Mouse (Mus musculus): Measurements from ENCODE around the gene Rad23b. TPM values are rescaled to one million over a fixed set of nuclear protein-coding genes. Genes with fewer than 3 reads are reported as not detected.
A peak's percentile ranks its signal among the peaks of the same experiment; 100 is the strongest.

Gene Rad23b
- polyA plus RNA-seq, 1 experiment from 2014 or later, result 83.9 TPM

DNA sequence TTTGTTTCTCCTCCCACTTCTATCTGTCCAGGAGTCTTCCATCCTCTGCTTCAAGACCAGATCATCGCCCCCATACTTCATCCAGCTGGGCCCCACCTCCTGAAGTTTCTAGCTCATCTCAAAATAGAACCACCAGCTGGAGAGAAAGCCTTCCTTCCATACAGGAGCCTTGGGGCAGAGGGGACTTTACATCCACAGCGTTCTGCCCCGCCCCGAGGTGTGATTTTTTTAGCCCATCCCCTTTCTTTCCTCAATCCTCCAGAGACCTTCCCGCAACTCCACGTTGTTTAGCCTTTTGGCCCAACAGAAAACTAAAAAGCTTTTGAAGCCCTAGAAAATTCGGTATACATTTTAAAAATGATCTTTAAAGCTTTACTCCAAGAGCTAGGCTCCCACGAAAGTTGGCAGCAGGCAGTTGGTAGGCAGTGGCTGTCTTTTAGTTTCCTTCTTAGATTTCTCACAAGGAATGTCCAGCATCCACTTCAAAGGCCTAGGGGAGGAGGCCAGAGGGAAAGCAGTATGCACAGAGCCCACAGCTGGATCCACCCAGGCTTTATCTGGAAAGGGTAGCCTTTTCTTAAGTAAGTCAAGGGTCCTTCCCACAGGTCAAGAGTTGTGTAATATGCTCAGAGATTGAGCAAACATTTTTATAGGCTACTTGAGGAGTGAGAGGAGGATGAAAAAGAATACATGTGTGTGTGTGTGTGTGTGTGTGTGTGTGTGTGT, 20.1 kb upstream of the Rad23b start:
- H3K9me3 ChIP-seq (ENCODE audit: control insufficient read depth, low read length), result no peaks in the 10 kb centered on the region
- WGBS, result 88% methylated on average over 8 of the region's 8 CpGs
- no peak for DNase-seq
- no peaks in the 10 kb centered on the region for H3K27me3 ChIP-seq (ENCODE audit: control insufficient read depth, insufficient read depth, low read length)
- H3K9ac ChIP-seq (replicated peaks; ENCODE audit: low read length), result no peak overlapping the region
- H3K4me3 ChIP-seq (replicated peaks; ENCODE audit: low read depth, low read length), result no peak overlapping the region
- H3K36me3 ChIP-seq (ENCODE audit: control insufficient read depth, insufficient read depth, low read length), result no peaks in the 10 kb centered on the region
- H3K27ac ChIP-seq (replicated peaks; ENCODE audit: low read depth, low read length), result no peak overlapping the region
- no peak overlapping the region for H3K4me2 ChIP-seq (ENCODE audit: low read length)
- H3K4me1 ChIP-seq (ENCODE audit: control insufficient read depth, insufficient read depth, low read length), result no peaks in the 10 kb centered on the region
- no peak for ATAC-seq (ENCODE audit: low FRiP score, low TSS enrichment)

DNA sequence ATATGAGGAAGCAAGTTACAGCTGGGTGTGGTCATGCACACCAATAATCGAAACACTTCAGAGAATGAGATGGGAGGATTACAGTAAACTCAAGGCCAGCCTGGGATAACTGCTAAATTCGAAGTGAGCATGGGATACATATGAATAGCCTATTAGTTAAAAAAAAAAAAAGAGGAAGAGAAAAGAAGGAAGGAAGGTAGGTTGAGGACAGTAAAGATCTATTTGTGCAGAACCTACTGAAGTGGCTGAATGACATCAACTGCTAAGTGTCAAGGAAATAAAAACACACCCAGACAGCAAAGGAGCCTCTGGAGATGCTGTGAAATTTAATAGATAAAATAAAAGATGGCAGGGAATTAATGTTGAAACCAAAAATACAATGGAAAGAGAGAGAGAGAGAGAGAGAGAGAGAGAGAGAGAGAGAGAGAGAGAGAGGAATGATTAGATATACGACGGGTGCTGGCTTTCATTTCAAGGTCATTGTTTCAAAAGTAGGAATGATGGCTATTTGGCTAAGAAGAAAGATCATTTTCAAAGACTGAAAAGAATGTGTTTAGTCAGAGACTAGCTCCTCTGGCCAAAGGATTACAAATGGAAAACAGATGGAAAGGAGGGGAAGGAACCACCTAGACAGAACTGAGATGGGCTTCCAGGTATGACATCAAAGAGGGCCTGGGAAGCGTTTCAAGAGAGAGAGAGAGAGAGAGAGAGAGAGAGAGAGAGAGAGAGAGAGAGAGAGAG, 14.6 kb upstream of the Rad23b start:
- DNase-seq (no peak), ATAC-seq (ENCODE audit: low FRiP score, low TSS enrichment) (no peak)
- Histone ChIP-seq H3K4me2 (ENCODE audit: low read length) (no peak overlapping the region), H3K27me3 (ENCODE audit: control insufficient read depth, insufficient read depth, low read length) (no peaks in the 10 kb centered on the region), H3K27ac (replicated peaks; ENCODE audit: low read depth, low read length) (no peak overlapping the region), H3K4me3 (replicated peaks; ENCODE audit: low read depth, low read length) (no peak overlapping the region), H3K9me3 (ENCODE audit: control insufficient read depth, low read length) (no peaks in the 10 kb centered on the region), H3K9ac (replicated peaks; ENCODE audit: low read length) (no peak overlapping the region), H3K36me3 (ENCODE audit: control insufficient read depth, insufficient read depth, low read length) (no peaks in the 10 kb centered on the region), H3K4me1 (ENCODE audit: control insufficient read depth, insufficient read depth, low read length) (no peaks in the 10 kb centered on the region)
- WGBS, result 72% methylated on average over 5 of the region's 5 CpGs

DNA sequence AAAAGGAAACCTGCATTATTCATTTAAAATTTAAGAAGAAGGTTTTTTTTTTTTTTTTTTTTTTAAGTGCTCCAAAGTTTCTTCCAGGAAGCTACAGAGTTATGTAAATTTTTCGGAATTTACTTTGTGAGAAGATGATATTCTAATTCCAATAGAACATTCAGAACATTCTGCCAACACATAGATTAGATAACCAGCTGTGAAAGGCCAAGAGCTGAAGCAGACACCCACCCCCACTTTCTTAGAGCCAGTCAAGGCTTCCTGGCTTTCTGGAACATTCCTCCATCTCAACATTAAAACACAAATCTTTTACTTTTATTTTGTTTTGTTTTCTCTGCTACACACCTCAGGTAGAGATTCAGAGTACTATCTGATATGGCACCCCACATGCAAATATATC, 10.9 kb upstream of the Rad23b start:
- ATAC-seq (ENCODE audit: low FRiP score, low TSS enrichment), result no peak

DNA sequence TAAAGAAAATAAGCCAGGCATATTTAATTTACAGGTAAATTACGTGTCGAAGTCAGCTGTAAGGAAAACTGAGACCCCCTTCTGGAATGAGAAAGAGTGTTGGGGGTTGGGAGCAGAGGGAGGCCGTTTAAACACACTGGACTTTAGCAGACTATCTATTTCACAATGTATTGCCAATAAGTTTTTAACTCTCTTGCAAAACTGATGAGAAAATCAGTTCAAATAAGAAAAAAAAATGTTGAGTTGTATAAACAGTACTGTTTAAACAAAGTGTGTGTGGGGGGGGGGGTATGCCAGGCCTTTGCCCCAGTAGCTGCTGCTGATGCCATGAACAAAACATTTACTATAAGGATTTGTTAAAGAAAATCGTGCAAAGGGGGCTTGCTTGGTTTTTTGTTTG, 10.5 kb upstream of the Rad23b start:
- no peak overlapping the region for H3K4me3 ChIP-seq (replicated peaks; ENCODE audit: low read depth, low read length)
- no peaks in the 10 kb centered on the region for H3K4me1 ChIP-seq (ENCODE audit: control insufficient read depth, insufficient read depth, low read length)
- no peaks in the 10 kb centered on the region for H3K27me3 ChIP-seq (ENCODE audit: control insufficient read depth, insufficient read depth, low read length)
- H3K9ac ChIP-seq (replicated peaks; ENCODE audit: low read length), result no peak overlapping the region
- no peaks in the 10 kb centered on the region for H3K36me3 ChIP-seq (ENCODE audit: control insufficient read depth, insufficient read depth, low read length)
- 85% methylated on average over 4 of the region's 4 CpGs for WGBS
- H3K27ac ChIP-seq (replicated peaks; ENCODE audit: low read depth, low read length), result no peak overlapping the region
- H3K4me2 ChIP-seq (ENCODE audit: low read length), result no peak overlapping the region
- H3K9me3 ChIP-seq (ENCODE audit: control insufficient read depth, low read length), result no peaks in the 10 kb centered on the region
- DNase-seq (no peak), ATAC-seq (ENCODE audit: low FRiP score, low TSS enrichment) (no peak)

More for the DNA sequence above, 10.9 kb upstream of the Rad23b start:
- 81% methylated on average over 1 of the region's 1 CpGs for WGBS
- Histone ChIP-seq H3K9me3 (ENCODE audit: control insufficient read depth, low read length) (no peaks in the 10 kb centered on the region), H3K4me2 (ENCODE audit: low read length) (no peak overlapping the region), H3K4me1 (ENCODE audit: control insufficient read depth, insufficient read depth, low read length) (no peaks in the 10 kb centered on the region), H3K4me3 (replicated peaks; ENCODE audit: low read depth, low read length) (no peak overlapping the region), H3K27ac (replicated peaks; ENCODE audit: low read depth, low read length) (no peak overlapping the region), H3K36me3 (ENCODE audit: control insufficient read depth, insufficient read depth, low read length) (no peaks in the 10 kb centered on the region), H3K27me3 (ENCODE audit: control insufficient read depth, insufficient read depth, low read length) (no peaks in the 10 kb centered on the region), H3K9ac (replicated peaks; ENCODE audit: low read length) (no peak overlapping the region)
- no peak for DNase-seq

DNA sequence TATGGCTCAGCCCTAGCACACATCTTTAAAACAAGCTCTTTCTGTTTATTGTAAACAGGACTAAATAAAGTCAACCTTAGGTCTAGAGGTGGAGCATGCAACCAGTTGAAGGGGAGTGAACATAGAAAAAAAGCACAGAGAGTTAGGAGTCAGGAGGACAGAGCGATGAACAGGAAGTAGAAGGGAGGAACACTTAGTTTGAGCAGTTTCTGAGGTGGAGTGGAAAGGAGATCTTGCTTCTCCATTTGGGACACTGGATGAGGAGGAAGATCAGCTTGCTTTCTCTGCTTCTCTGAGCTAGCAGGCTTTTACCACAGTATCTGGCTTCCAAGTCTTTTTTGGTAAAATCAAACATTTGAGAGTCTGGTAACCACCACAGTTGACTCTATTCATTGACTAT, 8.0 kb upstream of the Rad23b start:
- no peak overlapping the region for H3K27ac ChIP-seq (replicated peaks; ENCODE audit: low read depth, low read length)
- 95% methylated on average over 1 of the region's 1 CpGs for whole genome bisulfite sequencing
- DNase-seq, result no peak
- no peak overlapping the region for H3K4me3 ChIP-seq (replicated peaks; ENCODE audit: low read depth, low read length)
- H3K27me3 ChIP-seq (ENCODE audit: control insufficient read depth, insufficient read depth, low read length), result no peaks in the 10 kb centered on the region
- no peaks in the 10 kb centered on the region for H3K9me3 ChIP-seq (ENCODE audit: control insufficient read depth, low read length)
- H3K4me1 ChIP-seq (ENCODE audit: control insufficient read depth, insufficient read depth, low read length), result no peaks in the 10 kb centered on the region
- no peak overlapping the region for H3K9ac ChIP-seq (replicated peaks; ENCODE audit: low read length)
- no peak for ATAC-seq (ENCODE audit: low FRiP score, low TSS enrichment)
- no peaks in the 10 kb centered on the region for H3K36me3 ChIP-seq (ENCODE audit: control insufficient read depth, insufficient read depth, low read length)
- no peak overlapping the region for H3K4me2 ChIP-seq (ENCODE audit: low read length)

DNA sequence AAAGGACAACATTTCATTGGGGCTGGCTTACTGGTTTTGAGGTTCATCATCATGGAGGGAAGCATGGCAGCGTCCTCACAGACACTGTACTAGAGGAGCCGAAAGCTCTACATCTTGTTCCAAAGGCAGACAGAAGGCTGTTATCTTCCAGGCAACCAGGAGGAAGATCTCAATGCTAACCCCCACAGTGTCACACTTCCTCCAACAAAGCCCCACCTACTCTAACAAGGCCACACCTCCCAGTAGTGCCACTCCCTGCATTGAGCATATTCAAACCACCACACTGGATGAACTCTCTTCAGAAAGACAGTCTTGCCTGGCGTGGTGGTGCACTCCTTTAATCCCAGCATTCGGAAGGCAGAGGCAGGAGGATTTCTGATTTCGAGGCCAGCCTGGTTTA, 7.2 kb upstream of the Rad23b start:
- no peak overlapping the region for H3K27ac ChIP-seq (replicated peaks; ENCODE audit: low read depth, low read length)
- WGBS, result 92% methylated on average over 5 of the region's 5 CpGs
- no peaks in the 10 kb centered on the region for H3K27me3 ChIP-seq (ENCODE audit: control insufficient read depth, insufficient read depth, low read length)
- no peak overlapping the region for H3K9ac ChIP-seq (replicated peaks; ENCODE audit: low read length)
- H3K4me2 ChIP-seq (ENCODE audit: low read length), result no peak overlapping the region
- no peak overlapping the region for H3K4me3 ChIP-seq (replicated peaks; ENCODE audit: low read depth, low read length)
- no peak for ATAC-seq (ENCODE audit: low FRiP score, low TSS enrichment)
- H3K4me1 ChIP-seq (ENCODE audit: control insufficient read depth, insufficient read depth, low read length), result no peaks in the 10 kb centered on the region
- DNase-seq, result no peak
- no peaks in the 10 kb centered on the region for H3K9me3 ChIP-seq (ENCODE audit: control insufficient read depth, low read length)
- no peaks in the 10 kb centered on the region for H3K36me3 ChIP-seq (ENCODE audit: control insufficient read depth, insufficient read depth, low read length)

DNA sequence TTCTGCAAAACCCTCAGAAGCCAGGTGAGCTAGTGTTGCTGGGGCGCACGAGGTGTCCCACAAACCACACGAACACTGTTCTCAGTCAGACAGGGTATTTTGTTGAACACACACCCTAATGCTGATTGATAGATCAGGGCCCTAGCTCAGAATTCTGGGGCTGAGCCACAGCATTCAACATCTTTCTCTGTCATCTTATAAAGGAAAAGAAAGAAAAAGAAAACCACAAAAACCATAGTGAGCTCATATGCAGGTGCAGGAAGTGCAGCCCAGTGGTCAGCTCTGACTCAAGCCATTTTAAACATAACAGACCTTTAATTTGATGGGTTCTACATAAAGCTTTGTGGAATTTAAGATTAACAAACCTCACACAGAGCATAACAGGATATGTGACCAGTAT, 6.6 kb upstream of the Rad23b start:
- H3K27ac ChIP-seq (replicated peaks; ENCODE audit: low read depth, low read length), result no peak overlapping the region
- H3K4me3 ChIP-seq (replicated peaks; ENCODE audit: low read depth, low read length), result no peak overlapping the region
- H3K9me3 ChIP-seq (ENCODE audit: control insufficient read depth, low read length), result no peaks in the 10 kb centered on the region
- no peak overlapping the region for H3K9ac ChIP-seq (replicated peaks; ENCODE audit: low read length)
- DNase-seq (no peak), ATAC-seq (ENCODE audit: low FRiP score, low TSS enrichment) (no peak)
- 92% methylated on average over 3 of the region's 3 CpGs for WGBS
- H3K4me1 ChIP-seq (ENCODE audit: control insufficient read depth, insufficient read depth, low read length), result no peaks in the 10 kb centered on the region
- no peaks in the 10 kb centered on the region for H3K27me3 ChIP-seq (ENCODE audit: control insufficient read depth, insufficient read depth, low read length)
- no peaks in the 10 kb centered on the region for H3K36me3 ChIP-seq (ENCODE audit: control insufficient read depth, insufficient read depth, low read length)
- no peak overlapping the region for H3K4me2 ChIP-seq (ENCODE audit: low read length)

DNA sequence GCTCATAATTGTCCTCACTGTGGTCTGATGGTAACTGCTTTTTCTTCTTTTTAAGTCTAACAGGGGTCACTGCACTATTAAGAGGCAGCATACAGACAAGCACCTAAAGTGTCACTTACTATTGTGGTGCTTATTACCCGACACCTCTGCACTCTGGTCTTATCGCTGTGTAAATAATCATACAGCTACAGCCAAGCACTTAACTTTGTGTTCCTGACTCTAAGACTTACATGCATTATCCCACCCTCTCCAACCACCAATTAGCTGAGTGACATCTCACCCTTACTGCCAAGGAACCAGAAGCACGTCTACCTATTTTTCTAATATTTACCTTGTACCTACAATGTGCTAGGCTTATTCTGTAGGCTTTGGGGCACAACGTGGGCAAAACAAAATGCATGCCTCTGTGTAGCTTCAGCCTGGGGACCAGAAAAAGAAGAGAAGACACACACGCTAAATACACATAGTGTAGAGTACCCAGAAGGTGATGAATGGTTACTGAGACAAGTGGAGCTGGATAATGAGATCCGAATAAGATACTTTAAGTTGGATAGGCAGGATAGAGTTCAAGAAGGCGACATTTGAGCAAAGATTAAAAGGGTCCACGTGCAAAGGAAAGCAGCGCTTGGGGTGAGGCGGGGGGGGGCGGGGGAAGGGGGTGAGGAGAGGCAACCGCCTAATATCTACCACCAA, 938 bp upstream of the Rad23b start:
- H3K9me3 ChIP-seq (ENCODE audit: control insufficient read depth, low read length), result no peaks in the 10 kb centered on the region
- DNase-seq, result no peak
- H3K27me3 ChIP-seq (ENCODE audit: control insufficient read depth, insufficient read depth, low read length), result no peaks in the 10 kb centered on the region
- ATAC-seq (ENCODE audit: low FRiP score, low TSS enrichment), result peak; percentile 0; the same call in 1 of the 2 replicates
- peak overlapping the region; percentile 99 for H3K4me3 ChIP-seq (replicated peaks; ENCODE audit: low read depth, low read length)
- 10% methylated on average over 12 of the region's 12 CpGs for WGBS
- no peaks in the 10 kb centered on the region for H3K36me3 ChIP-seq (ENCODE audit: control insufficient read depth, insufficient read depth, low read length)
- peak overlapping the region; percentile 91 for H3K27ac ChIP-seq (replicated peaks; ENCODE audit: low read depth, low read length)
- H3K4me1 ChIP-seq (ENCODE audit: control insufficient read depth, insufficient read depth, low read length), result peaks cover 14% of the 10 kb centered on the region
- H3K4me2 ChIP-seq (ENCODE audit: low read length), result peak overlapping the region; percentile 69
- H3K9ac ChIP-seq (replicated peaks; ENCODE audit: low read length), result peak overlapping the region; percentile 55
